Mouse (Mus musculus): ENCODE results near the gene Kat8.

GRCm38 (mm10) chr7:127930636-127931035, 18.3 kb downstream of the Kat8 start:
- TF ChIP-seq CTCF (conservative IDR thresholded peaks at IDR 0.05; ENCODE audit: insufficient read depth, insufficient read length, low read depth, low read length): no peak
- TF ChIP-seq POLR2A (IDR thresholded peaks at IDR 0.05; ENCODE audit: low read depth, low read length): no peak

Data from kidney, adult 2 months (tissue).